Mouse (Mus musculus) lung, postnatal 14 days (tissue): ENCODE data around the gene Gm49396.
A peak's percentile ranks its signal among the peaks of the same experiment; 100 is the strongest.

Source experiments
- DNase-seq: peaks from one replicate; pipeline ENCODE4 v3.0.0; 2021

The Gm49396 gene

GRCm38 (mm10) chr7:30553021-30553589 is 10.0 kb upstream of the Gm49396 start:
- DNase-seq: peak; percentile 41

GRCm38 (mm10) chr7:30553810-30554584 is 9.1 kb upstream of the Gm49396 start:
- no peak for DNase-seq

DNA sequence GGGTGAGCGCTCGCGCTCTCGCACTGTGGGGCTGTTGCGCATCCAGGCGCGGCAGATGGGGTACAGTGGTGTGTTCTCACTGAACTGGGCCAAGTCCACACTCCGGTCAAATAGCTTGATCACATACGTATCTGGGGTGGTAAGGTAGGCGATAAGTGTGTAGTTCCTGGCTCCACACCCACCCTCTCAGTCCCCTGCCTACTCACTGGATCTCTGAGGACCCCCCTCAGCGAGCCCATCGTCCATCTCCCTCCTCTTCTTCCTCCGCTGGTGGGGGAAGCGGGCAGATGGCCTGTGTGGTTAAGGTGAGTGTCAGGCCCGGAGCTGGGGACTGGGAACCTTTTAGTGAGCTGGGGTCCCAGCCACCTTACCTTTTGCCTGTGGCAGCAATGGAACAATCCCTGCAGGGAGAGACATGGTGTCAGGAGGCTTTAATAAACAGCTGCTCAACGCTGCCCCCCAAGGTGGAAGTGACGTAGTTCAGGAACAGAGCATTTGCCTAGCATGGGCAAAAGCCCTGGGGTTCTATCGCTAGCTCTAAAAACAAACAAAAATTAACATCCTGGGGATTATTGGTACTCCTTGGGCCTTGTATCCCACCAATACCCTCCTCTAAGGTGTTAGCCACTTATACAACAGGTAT is 6.1 kb upstream of the Gm49396 start:
- DNase-seq: no peak

DNA sequence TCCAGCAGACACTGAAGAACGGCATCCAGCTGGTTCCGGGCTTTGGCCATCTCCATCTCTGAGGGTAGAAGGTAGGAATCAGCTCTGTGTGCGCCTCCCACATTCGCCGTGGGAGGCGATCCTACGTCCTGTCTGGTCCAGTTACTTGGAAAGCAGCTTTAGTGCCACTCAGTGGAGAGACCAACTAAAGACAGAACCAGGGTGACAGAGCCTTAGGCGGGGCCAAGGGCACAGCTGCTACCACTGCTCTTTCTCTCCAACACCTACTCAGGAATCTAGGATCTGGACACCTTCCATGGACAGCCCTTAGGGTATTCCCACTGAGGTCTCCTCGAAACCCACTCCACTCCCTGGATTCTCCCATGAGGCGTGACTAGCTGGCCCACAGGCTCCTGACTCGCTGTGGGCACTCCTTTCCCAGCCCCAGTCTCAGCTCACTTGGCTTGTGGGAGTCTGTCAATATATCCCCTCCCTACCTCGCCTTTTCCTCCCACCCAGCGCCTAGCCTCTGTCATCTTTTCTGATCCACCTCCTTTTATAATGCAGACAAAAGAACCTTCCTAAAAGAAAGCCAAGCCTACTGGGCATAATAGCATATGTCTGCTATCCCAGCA is 5.1 kb upstream of the Gm49396 start:
- no peak for DNase-seq

DNA sequence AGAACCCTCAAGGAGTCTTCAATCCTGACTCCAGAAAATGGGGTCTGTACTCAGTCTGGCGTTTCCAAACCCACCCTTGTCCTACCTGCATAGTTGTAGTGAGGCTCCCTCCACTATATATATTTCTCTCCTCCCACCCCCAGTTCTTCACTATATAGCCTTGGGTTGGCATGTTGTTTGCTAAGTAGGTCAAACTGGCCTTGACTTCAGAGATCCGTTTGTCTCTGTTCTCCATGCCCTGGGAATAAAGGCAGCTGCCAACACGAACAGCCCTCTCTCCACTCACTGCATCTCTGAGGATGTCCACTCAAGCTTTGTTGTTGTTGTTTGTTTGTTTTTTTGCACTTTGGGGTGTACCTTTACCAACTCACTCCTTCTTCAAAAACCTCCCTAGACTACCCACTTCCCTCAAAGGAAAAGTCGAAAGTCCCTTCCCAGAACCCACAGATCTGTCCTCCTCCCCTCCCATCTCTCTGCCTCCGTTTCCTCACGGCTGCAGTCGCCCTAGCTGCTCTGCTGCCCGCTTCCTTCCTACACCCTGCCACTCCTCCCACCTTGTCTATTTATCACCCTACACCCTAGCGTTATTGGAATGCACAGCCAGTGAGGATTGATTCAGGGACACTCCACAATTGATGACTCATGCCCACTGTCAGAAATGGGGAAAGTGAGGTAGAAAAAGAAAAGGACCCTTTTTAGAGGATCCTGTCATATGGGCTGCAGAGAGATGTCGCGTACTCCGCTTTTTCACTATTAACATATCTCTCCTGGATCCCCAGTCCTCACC is 4.3 kb upstream of the Gm49396 start:
- DNase-seq: no peak

DNA sequence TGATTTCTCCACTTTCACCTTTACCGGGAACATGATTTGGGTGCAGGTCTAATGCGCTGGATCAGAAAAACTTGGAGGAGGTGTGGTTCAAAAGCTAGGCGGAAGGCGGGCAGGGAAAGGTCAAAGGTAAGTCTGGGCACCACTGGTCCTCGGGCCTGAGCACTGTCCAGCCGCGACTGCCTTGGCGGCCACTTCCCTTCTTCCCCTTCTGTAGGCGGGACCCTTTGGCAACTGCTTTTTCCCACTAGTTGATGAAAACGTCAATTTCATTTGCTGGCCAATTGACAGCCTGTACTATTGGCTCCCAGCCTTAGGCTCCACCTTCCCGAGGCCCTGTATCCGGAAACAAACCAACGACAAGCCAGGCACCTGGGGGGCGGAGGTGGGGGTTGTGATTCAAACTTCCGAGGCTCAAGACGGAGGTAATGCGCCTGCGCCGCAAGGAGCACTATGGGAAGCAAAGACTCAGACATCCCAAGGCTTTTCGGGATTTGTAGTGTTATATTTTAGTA is 3.6 kb upstream of the Gm49396 start, which contains the start of gene Lin37:
Gene Lin37, minus strand, starts transcription at position 396 of the 512 bp plus-strand sequence.
- peak; percentile 95 for DNase-seq

DNA sequence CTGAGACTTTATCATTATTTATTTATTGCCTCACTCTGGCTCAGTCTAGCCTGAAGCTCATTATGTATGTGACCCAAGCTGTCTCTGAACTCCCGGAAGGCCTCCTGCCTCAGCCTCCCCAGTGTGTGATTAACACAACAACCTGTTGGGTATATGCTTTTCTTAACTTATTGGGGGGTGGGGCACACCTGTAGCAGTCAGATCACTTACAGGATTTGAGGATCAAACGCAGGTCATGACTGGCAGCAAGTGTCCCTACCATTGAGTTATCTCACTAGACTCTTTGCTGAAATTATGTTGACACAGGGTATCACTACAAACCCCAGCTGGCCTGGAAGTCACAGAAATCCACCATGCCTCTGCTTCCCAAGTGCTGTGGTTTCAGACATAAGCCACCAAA is 2.8 kb upstream of the Gm49396 start:
- DNase-seq: no peak

GRCm38 (mm10) chr7:30562526-30563116 is 523 bp upstream of the Gm49396 start:
- no peak for DNase-seq

DNA sequence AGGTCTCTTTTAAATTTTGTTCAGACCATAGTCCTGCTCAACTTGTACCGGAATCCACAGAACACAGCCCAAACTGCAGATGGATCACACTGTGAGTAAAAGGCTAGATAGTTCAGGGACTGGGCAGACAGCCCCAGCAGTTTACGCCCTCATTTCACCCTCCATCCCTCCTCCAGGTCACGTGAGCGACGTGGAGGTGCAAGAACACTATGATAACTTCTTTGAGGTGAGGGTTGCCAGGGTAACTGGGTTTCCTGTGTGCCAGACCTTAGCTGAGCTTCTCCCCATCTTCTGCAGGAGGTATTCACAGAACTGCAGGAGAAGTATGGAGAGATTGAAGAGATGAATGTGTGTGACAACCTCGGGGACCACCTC is 749 bp downstream of the Gm49396 start:
- no peak for DNase-seq

GRCm38 (mm10) chr7:30564970-30565571 is 1.9 kb downstream of the Gm49396 start, which contains the start of gene Igflr1:
Gene Igflr1, plus strand, starts transcription at chr7:30565427.
- DNase-seq: no peak

GRCm38 (mm10) chr7:30566033-30566432 is 2.9 kb downstream of the Gm49396 start:
- no peak for DNase-seq

DNA sequence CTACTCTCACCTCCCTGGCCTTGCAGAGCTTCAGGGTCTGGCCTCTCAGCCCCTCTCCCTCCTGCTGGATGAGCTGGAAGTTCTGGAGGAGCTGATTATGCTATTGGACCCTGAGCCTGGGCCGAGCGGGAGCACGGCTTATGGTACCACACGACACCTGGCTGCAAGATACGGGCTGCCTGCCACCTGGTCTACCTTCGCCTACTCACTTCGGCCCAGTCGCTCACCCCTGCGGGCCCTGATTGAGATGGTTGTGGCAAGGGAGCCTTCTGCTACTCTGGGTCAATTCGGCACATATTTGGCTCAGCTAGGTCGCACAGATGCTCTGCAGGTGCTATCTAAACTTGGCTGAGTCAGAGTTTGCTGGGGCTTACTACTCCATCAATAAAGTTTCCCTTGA is 4.4 kb downstream of the Gm49396 start:
- no peak for DNase-seq

DNA sequence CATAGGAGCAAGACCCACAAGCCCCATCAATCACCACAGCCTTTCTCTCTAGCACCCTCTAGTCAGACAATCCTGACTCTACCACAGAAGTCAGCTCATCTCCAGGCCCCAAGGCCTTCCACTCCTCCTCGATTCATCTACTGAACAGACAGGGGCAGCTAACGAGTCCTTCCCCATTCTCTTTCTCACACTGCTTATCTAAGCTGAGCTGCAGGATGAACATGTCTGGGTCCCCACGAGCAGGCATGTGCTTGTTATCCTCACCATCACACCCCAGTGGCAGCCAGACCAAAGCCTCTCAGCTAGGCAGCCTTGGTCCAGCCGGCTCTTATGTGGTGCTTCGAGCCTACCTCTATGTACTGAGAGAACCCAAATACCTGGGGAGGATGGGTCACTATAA is 9.2 kb downstream of the Gm49396 start:
- no peak for DNase-seq

GRCm38 (mm10) chr7:30572969-30573368 is 9.8 kb downstream of the Gm49396 start:
- no peak for DNase-seq

GRCm38 (mm10) chr7:30579950-30580349 is 16.8 kb downstream of the Gm49396 start:
- DNase-seq: no peak

- no peak for DNase-seq
Measured at GRCm38 (mm10) chr7:30581547-30581946, 18.4 kb downstream of the Gm49396 start.

GRCm38 (mm10) chr7:30584339-30584738 is 21.2 kb downstream of the Gm49396 start:
- DNase-seq: no peak

- no peak for DNase-seq
Measured at GRCm38 (mm10) chr7:30585170-30585569, 22.0 kb downstream of the Gm49396 start.

DNA sequence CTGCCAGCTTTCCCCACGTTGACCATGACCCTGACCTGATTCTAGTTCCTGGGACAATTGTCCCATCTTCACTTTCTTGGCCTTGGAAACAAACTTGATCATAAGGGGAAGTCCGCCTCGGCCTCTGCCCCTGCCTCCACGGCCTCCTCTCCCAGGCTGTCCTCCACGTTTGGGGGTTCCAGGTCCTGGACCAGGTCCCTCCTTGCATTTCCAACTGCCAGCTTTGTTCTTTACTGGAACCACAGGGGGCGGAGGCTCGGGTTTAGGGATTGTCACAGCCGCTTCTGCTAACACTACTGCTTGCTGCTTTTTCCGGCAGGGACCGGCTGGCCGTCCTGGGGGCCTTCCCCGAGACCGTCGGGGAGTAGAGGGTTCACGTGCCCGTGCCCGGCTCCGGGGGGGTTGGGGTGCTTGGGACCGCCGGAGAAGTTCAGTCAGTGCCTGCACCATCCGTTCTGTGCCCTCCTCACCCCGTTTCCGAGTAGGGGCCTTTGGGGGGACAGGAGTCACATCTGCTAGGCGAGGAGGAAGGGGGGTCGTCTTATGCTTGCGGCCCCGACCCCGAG is 23.4 kb downstream of the Gm49396 start:
- DNase-seq: no peak

DNA sequence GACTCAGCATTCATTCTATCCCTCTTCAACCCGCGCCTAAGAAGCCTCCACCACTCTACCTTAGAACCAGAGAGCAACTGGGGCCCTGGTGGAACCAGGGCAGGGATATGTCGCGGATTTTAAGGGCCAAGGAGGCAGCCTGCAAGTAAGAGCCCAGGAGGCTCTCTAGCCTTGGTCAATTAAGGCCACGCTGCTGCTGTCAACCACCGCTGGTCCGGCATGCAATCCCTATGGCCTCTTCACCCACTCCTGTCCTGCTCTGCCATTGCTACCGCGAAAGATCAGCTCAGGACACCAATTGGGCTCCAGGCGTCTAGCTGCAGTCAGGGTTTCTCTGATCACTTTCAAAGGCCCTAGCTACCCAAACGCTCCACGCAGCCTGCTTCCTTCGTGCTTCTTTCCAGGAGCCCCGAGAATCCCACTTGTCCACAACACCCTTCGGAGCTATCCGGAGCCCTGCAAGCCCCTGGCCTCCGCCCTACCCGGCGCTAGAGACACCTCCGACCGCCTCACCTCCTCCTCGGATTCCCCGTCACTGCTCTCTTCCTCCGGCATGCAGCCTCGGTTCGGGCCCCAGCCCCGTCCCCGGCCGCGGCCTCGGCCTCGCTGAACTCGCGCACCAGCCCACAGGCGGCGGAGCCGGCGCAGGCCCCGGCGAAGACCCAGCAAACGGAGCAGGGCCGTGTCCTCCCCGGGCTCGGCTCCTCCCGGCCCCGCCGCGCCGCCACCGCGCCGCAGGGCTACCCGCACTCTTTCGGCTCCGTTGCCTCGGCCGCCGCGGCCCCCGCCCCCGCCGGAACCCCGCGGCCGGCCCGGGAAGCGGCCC is 24.9 kb downstream of the Gm49396 start:
- peak; percentile 37 for DNase-seq
